Comparison of ENCODE assay signal across 22 mouse cellular contexts in genomic region chr6:92015848-92016247, GRCm38 (mm10). TPM values are rescaled to one million over a fixed set of nuclear protein-coding genes. Genes with fewer than 3 reads are reported as not detected.
DNase-seq lines count a peak whose midpoint lies in the region; ATAC-seq and TF ChIP-seq lines count a peak whose summit lies in the region.
"Had no signal": no experiment of that assay in that cellular context is flagged by ENCODE, and none has a peak within 500 bp of the region (broad histone marks: within the 10 kb centered on the region; RNA-seq: fewer than 3 reads in every experiment).

No protein-coding gene starts in this region.

- no peak overlapping the region for H3K4me2 ChIP-seq in forebrain, embryonic 14.5 days (ENCODE audit: low read length)
- no peak overlapping the region for H3K4me2 ChIP-seq in forebrain, embryonic 16.5 days (ENCODE audit: low read length)
- no peak overlapping the region for H3K4me2 ChIP-seq in midbrain, postnatal 0 days (ENCODE audit: low read depth, low read length, poor library complexity, severe bottlenecking)
- no peak overlapping the region for H3K4me2 ChIP-seq in midbrain, embryonic 11.5 days
- H3K4me2 ChIP-seq: embryonic facial prominence, embryonic 15.5 days; forebrain, embryonic 15.5 days; hindbrain, embryonic 12.5 days had no signal

- H3K9ac ChIP-seq in forebrain, embryonic 14.5 days (ENCODE audit: low read length), result no peak overlapping the region
- no peak overlapping the region for H3K9ac ChIP-seq in forebrain, embryonic 16.5 days (replicated peaks; ENCODE audit: low read depth, low read length)
- no peak overlapping the region for H3K9ac ChIP-seq in midbrain, postnatal 0 days (replicated peaks; ENCODE audit: low read length, poor library complexity, severe bottlenecking)
- no peak overlapping the region for H3K9ac ChIP-seq in midbrain, embryonic 11.5 days (ENCODE audit: low read length)
- H3K9ac ChIP-seq: embryonic facial prominence, embryonic 15.5 days; forebrain, embryonic 15.5 days; hindbrain, embryonic 12.5 days had no signal

- H3K4me1 ChIP-seq in forebrain, embryonic 14.5 days (ENCODE audit: control insufficient read depth, insufficient read depth, low read length), result peaks cover 12% of the 10 kb centered on the region
- H3K4me1 ChIP-seq in forebrain, embryonic 16.5 days (replicated peaks; ENCODE audit: control insufficient read depth, insufficient read depth, low read length), result peaks cover 8% of the 10 kb centered on the region
- H3K4me1 ChIP-seq in midbrain, postnatal 0 days (ENCODE audit: insufficient read depth, low read length), result peaks cover 5% of the 10 kb centered on the region; the same call in 1 of the 2 replicates
- H3K4me1 ChIP-seq in midbrain, embryonic 11.5 days (ENCODE audit: control insufficient read depth, insufficient read depth, low read length), result no peaks in the 10 kb centered on the region
- H3K4me1 ChIP-seq: hindbrain, embryonic 12.5 days had no signal

- H3K27me3 ChIP-seq in forebrain, embryonic 14.5 days (replicated peaks; ENCODE audit: control insufficient read depth, insufficient read depth, low read length), result no peaks in the 10 kb centered on the region
- no peaks in the 10 kb centered on the region for H3K27me3 ChIP-seq in forebrain, embryonic 16.5 days (replicated peaks; ENCODE audit: control insufficient read depth, insufficient read depth, low read length)
- no peaks in the 10 kb centered on the region for H3K27me3 ChIP-seq in midbrain, postnatal 0 days (ENCODE audit: insufficient read depth, low read length)
- H3K27me3 ChIP-seq in midbrain, embryonic 11.5 days (ENCODE audit: control insufficient read depth, insufficient read depth, low read length), result no peaks in the 10 kb centered on the region
- H3K27me3 ChIP-seq: embryonic facial prominence, embryonic 15.5 days; forebrain, embryonic 15.5 days; hindbrain, embryonic 12.5 days; Patski had no signal

- TF ChIP-seq CTCF in layer of hippocampus, adult 2 months (conservative IDR thresholded peaks at IDR 0.05), result no peak
- TF ChIP-seq CTCF in midbrain, postnatal 0 days (IDR thresholded peaks at IDR 0.05), result no peak

- no peaks in the 10 kb centered on the region for H3K9me3 ChIP-seq in forebrain, embryonic 14.5 days (replicated peaks; ENCODE audit: control insufficient read depth, low read length)
- no peaks in the 10 kb centered on the region for H3K9me3 ChIP-seq in forebrain, embryonic 16.5 days (ENCODE audit: control insufficient read depth, low read length)
- H3K9me3 ChIP-seq in midbrain, postnatal 0 days (ENCODE audit: low read length), result no peaks in the 10 kb centered on the region
- no peaks in the 10 kb centered on the region for H3K9me3 ChIP-seq in midbrain, embryonic 11.5 days (ENCODE audit: control insufficient read depth, low read length)
- H3K9me3 ChIP-seq: embryonic facial prominence, embryonic 15.5 days; forebrain, embryonic 10.5 days; forebrain, embryonic 15.5 days; hindbrain, embryonic 12.5 days had no signal

- no peaks in the 10 kb centered on the region for H3K36me3 ChIP-seq in forebrain, embryonic 14.5 days (ENCODE audit: control insufficient read depth, insufficient read depth, low read length)
- H3K36me3 ChIP-seq in forebrain, embryonic 16.5 days (ENCODE audit: control insufficient read depth, insufficient read depth), result no peaks in the 10 kb centered on the region
- no peaks in the 10 kb centered on the region for H3K36me3 ChIP-seq in midbrain, postnatal 0 days (ENCODE audit: insufficient read depth, low read length)
- no peaks in the 10 kb centered on the region for H3K36me3 ChIP-seq in midbrain, embryonic 11.5 days (ENCODE audit: control insufficient read depth, insufficient read depth, low read length)
- H3K36me3 ChIP-seq: embryonic facial prominence, embryonic 15.5 days; forebrain, embryonic 10.5 days; forebrain, embryonic 15.5 days; hindbrain, embryonic 12.5 days had no signal

- H3K4me3 ChIP-seq in forebrain, embryonic 14.5 days (ENCODE audit: low read depth, low read length), result no peak overlapping the region
- no peak overlapping the region for H3K4me3 ChIP-seq in forebrain, embryonic 16.5 days (replicated peaks; ENCODE audit: low read length)
- no peak overlapping the region for H3K4me3 ChIP-seq in layer of hippocampus, adult 2 months
- no peak overlapping the region for H3K4me3 ChIP-seq in midbrain, postnatal 0 days (ENCODE audit: low read depth, low read length)
- H3K4me3 ChIP-seq in midbrain, embryonic 11.5 days (ENCODE audit: low read depth, low read length), result no peak overlapping the region
- H3K4me3 ChIP-seq: embryonic facial prominence, embryonic 15.5 days; erythroblast, embryonic 14.5 days; forebrain, embryonic 10.5 days; forebrain, embryonic 15.5 days; hindbrain, embryonic 12.5 days had no signal

- peak; percentile 50; the same call in 1 of the 2 replicates for ATAC-seq in forebrain, embryonic 14.5 days
- no peak for ATAC-seq in forebrain, embryonic 16.5 days
- ATAC-seq in midbrain, postnatal 0 days (ENCODE audit: low FRiP score), result no peak
- ATAC-seq in midbrain, embryonic 11.5 days (ENCODE audit: low FRiP score), result no peak
- ATAC-seq: activated CD4-positive, CD25-positive, alpha-beta regulatory T cell, adult 4 months; hindbrain, embryonic 16.5 days; inflammation-experienced regulatory T-cells, adult 6 months; Patski had no signal

- DNase-seq in forebrain, embryonic 14.5 days (ENCODE audit: low spot score), result peak; percentile 49
- DNase-seq in layer of hippocampus, adult 2 months (ENCODE audit: low spot score in 2 of 2), result no peak
- DNase-seq in layer of hippocampus, adult 9-11 months, result no peak
- DNase-seq in midbrain, postnatal 0 days (ENCODE audit: low spot score), result peak; percentile 35
- DNase-seq in midbrain, embryonic 11.5 days (ENCODE audit: low spot score, missing footprints), result no peak
- DNase-seq: adrenal gland, postnatal 14 days; cerebellum, adult 9-10 months; gastrocnemius, postnatal 25 days; heart, postnatal 10 days; heart, postnatal 4 days had no signal

- H3K27ac ChIP-seq in forebrain, embryonic 14.5 days (ENCODE audit: low read depth, low read length), result no peak overlapping the region
- no peak overlapping the region for H3K27ac ChIP-seq in forebrain, embryonic 16.5 days (ENCODE audit: low read length)
- H3K27ac ChIP-seq in layer of hippocampus, adult 2 months, result peak overlapping the region; percentile 28; the same call in 1 of the 2 replicates
- H3K27ac ChIP-seq in midbrain, postnatal 0 days (ENCODE audit: low read depth, low read length), result 0 out of 2 replicates have a peak overlapping the region, but pooled peaks have one; percentile 6
- H3K27ac ChIP-seq in midbrain, embryonic 11.5 days (ENCODE audit: low read depth, low read length), result no peak overlapping the region
- H3K27ac ChIP-seq: embryonic facial prominence, embryonic 15.5 days; forebrain, embryonic 15.5 days; hindbrain, embryonic 12.5 days had no signal

- 32% methylated on average over 5 of the region's 5 CpGs for WGBS in forebrain, embryonic 14.5 days
- 39% methylated on average over 5 of the region's 5 CpGs for WGBS in forebrain, embryonic 16.5 days
- whole genome bisulfite sequencing in midbrain, postnatal 0 days, result 55% methylated on average over 5 of the region's 5 CpGs
- 82% methylated on average over 5 of the region's 5 CpGs for WGBS in midbrain, embryonic 11.5 days

RNA-seq across cellular contexts. Expression of gene Fgd5, which starts 37.2 kb away (rescaled TPM):
- polyA plus RNA-seq in forebrain, embryonic 14.5 days (2014; fragmentation: Nextera tagmentation; extraction: Ambion mirVana), result 5.6 and 6.3 TPM in 2 replicates
- 6.8 and 9.3 TPM in 2 replicates for polyA plus RNA-seq in forebrain, embryonic 16.5 days (2015; fragmentation: Nextera tagmentation; extraction: Ambion mirVana)
- 1 to 10 TPM; 4.3 to 5.7 TPM for total RNA-seq in layer of hippocampus, adult 2 months (2021)
- 13.8 TPM in 2 replicates for total RNA-seq in midbrain, postnatal 0 days (2014; rRNA removed)
- 7.9 and 8.1 TPM in 2 replicates for polyA plus RNA-seq in midbrain, postnatal 0 days (2015; fragmentation: Nextera tagmentation; extraction: Ambion mirVana)
- polyA plus RNA-seq in midbrain, embryonic 11.5 days (2014; fragmentation: Nextera tagmentation; extraction: Ambion mirVana), result 3.5 and 4.0 TPM in 2 replicates
- total RNA-seq: CH12.LX; granulocyte monocyte progenitor cell, adult 5-6 weeks had no signal
- polyA plus RNA-seq: inflammation-experienced regulatory T-cells, adult 6 months had no signal

Comparison
In these comparisons a context has a peak if more than half of its experiments do, and no peak if none do; other contexts are left out.
1. DNase-seq: peak in forebrain, embryonic 14.5 days (single experiment) and midbrain, postnatal 0 days (single experiment); none in layer of hippocampus, adult 2 months (0 of 2), layer of hippocampus, adult 9-11 months (single experiment) and midbrain, embryonic 11.5 days (single experiment).
2. H3K27ac ChIP-seq: peak in layer of hippocampus, adult 2 months (single experiment) and midbrain, postnatal 0 days (single experiment); none in forebrain, embryonic 14.5 days (single experiment), forebrain, embryonic 16.5 days (single experiment) and midbrain, embryonic 11.5 days (single experiment).